Mouse (Mus musculus) bone marrow macrophage, adult 2 months (primary cell): ENCODE data around the gene Cd52. TPM values are rescaled to one million over a fixed set of nuclear protein-coding genes. Genes with fewer than 3 reads are reported as not detected.
A peak's percentile ranks its signal among the peaks of the same experiment; 100 is the strongest.

Experiments
- H3K27ac ChIP-seq: 2 replicates; pipeline ENCODE4 v1.5.1; 2012; ENCODE audit warnings: low read depth, low read length; ENCODE audit not compliant: insufficient read depth
- H3K4me1 ChIP-seq: 2 replicates; pipeline ENCODE4 v1.6.1; 2012; ENCODE audit warnings: low read length; ENCODE audit not compliant: control insufficient read depth, insufficient read depth
- H3K4me3 ChIP-seq: 2 replicates; pipeline ENCODE4 v1.5.1; 2012; ENCODE audit warnings: mild to moderate bottlenecking, low read length, moderate library complexity; ENCODE audit not compliant: insufficient read depth
- CTCF ChIP-seq: IDR thresholded peaks from 2 replicates; pipeline ENCODE4 v1.5.1; 2012; ENCODE audit warnings: low read depth, mild to moderate bottlenecking, low read length, moderate library complexity
- POLR2A ChIP-seq: IDR thresholded peaks from 2 replicates; pipeline ENCODE4 v1.6.1; 2012; ENCODE audit warnings: mild to moderate bottlenecking, low read depth, low read length, borderline replicate concordance
- polyA plus RNA-seq: library from polyadenylated mRNA; stranded (reverse); fragments of >200 nt; gene quantifications from 2 replicates; pipeline ENCODE4 v1.2.4, GENCODE M21; 2012; ENCODE audit not compliant: missing spikeins, insufficient read depth, insufficient read length

The Cd52 gene
- polyA plus RNA-seq, 1 experiment, result 1,130 TPM

DNA sequence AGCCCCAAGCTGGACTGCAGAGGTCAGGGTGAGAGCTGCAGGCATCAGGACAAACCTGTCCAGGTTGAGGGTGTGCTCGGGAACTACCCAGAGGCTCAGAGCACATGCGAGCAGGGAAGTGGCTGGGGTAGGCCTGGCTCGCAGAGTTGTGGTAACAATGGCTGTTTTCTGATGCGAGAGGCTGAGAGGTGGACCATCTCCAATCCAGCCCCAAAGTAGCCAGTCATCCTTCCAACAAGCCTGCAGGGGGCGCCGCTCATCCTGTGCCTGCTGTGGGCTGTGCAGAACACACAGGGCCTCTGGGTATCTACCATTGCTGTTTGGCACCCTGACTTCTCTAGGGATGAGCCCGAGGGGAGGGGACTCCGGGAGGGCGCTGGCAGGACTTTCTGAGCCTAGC, 24.8 kb upstream of the Cd52 start:
- Histone ChIP-seq H3K27ac (peak overlapping the region; percentile 52; the same call in 1 of the 2 replicates), H3K4me1 (peaks cover 55% of the 10 kb centered on the region), H3K4me3 (no peak overlapping the region)
- TF ChIP-seq POLR2A (no peak), CTCF (no peak)

DNA sequence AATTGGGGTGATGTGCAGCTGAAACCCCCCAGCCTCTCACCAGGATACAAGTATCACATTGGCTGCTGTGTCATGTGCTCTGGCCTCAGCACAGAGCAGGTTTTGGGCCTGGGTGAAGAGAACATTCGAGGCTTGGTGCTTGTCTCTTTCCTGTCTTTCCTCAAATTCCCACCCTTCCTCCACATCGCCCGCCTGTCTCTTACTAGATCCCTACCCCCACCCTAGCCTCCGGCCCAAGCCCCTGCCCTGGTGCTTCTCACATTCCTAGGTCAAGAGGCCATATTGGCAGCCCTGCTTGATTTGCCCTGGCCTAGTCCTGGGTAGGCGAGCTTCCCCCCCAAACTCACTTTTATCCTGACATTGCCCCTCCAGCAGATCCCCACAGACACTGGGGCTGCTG, 24.2 kb upstream of the Cd52 start:
- TF ChIP-seq CTCF, result no peak
- TF ChIP-seq POLR2A, result no peak
- Histone ChIP-seq H3K4me1 (peaks cover 49% of the 10 kb centered on the region), H3K4me3 (no peak overlapping the region), H3K27ac (no peak overlapping the region)

DNA sequence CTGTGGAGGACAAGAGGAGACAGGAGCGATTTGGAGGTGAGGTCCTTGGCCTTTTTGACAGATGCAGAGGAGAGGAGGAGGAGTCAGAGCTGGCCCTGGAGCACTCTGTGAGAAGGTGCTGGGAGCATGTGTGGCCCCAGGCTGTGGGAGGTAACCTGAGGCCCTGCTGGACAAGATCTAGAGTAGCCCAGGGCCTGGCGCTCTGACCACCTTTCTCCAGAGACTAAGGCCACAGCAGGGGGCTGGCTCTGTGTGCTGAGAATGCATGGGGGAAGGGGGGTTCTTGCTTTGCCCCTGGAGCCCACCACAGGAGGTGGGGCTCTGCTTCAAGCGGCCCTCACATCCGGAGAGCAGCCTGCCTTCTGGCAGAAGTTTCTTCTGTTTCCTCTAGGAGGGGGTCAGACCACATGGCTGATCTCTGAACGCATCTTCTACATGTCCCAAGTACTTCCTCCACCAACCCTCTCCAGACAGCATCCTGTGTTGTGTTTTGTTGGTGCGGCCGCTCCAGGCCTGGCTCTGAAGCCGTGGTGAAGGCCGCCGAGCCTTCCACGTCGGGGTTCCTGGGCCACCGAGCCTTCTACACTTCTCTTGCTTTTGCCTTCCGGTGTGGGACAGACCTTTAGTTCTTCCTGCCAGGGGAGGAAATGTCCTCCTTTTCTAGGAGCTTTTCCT, 23.4 kb upstream of the Cd52 start:
- Histone ChIP-seq H3K4me1 (peaks cover 49% of the 10 kb centered on the region), H3K4me3 (no peak overlapping the region), H3K27ac (peak overlapping the region; percentile 78; the same call in 1 of the 2 replicates)
- TF ChIP-seq POLR2A (no peak), CTCF (no peak)

DNA sequence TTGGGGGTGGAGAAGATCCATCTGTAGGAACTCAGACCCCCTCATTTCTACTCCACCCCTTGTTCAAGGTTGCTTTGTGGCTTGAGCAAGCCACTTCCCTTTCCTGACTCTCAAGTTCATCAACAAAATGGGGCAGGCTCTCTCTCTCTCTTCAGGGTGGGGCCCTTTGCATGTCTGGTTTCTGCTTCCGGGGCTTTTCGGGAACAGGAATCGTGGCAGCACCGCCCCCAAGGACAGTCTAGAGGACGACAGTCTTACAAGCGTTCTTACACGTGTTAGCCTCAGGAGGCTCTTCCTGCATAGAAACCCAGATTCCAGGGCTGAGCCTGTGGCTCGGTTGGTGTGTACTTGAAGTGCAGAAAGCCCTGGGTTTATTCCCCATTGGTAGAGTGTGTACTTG, 22.1 kb upstream of the Cd52 start:
- Histone ChIP-seq H3K4me3 (no peak overlapping the region), H3K27ac (peak overlapping the region; percentile 90), H3K4me1 (peaks cover 51% of the 10 kb centered on the region)
- TF ChIP-seq POLR2A (no peak), CTCF (no peak)

DNA sequence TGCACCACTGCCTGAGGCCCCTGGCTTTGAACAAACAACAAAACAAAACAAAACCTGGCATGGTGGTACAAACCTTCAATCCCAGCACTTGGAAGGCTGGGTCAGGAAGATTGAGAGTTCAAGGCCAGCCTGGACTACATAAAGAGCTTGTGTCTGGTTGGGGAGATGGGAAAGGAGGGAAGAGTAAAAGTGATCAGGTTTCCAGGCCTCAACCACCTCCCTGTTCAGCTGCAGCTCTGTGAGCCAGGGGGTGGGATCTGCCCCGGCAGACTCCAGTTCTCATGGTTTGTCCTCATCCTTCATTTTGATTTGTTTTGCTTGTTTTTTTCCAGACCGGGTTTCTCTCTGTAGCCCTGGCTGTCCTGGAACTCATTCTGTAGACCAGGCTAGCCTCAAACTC, 21.6 kb upstream of the Cd52 start:
- H3K27ac ChIP-seq, result peak overlapping the region; percentile 90
- peaks cover 51% of the 10 kb centered on the region for H3K4me1 ChIP-seq
- no peak for TF ChIP-seq CTCF
- no peak for TF ChIP-seq POLR2A

DNA sequence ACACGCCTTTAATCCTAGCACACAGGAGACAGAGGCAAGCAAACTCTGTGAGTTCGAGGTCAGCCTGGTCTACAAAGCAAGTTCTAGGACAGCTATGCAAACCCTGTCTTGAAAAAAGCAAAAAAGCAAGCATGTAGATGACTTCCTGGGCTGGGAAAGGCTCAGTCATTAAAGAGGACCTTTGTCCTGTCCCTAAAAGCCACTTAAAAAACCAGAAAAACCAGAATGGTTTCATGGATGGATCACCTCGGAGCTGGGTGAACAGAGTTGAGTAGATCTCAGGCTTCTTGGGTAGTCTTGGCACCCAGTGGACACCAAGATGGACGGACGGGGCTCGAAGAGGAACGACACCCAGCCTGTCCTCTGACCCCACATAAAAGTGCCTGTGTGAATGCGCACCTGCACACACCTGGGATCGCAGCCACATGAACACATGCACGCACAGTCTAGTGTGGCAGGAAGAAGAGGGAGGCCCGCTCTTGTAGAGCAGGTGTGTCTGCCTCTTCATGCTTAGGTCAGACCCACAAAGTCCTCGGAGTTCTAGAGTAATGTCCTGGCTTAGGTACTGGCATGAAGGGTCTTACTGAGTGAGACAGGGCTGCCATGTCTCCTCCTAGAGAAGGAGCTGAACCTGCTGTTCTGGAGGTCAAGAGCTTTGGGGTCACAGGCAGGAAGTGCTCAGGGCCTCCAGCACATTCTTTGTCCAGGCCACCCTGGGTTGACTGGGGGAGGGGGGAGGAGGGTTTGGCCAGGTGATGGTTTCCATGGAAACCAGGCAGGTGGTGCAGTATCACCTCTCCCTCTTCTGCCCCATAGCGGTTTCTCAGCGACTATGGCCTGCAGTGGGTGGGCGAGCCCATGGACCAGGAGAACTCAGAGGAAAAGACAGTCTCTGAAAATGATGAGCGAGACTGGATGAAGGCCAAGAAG, 20.6 kb upstream of the Cd52 start:
- TF ChIP-seq CTCF, result no peak
- TF ChIP-seq POLR2A, result no peak
- H3K27ac ChIP-seq, result no peak overlapping the region
- H3K4me1 ChIP-seq, result peaks cover 46% of the 10 kb centered on the region
- no peak overlapping the region for H3K4me3 ChIP-seq

More for the DNA sequence above, 21.6 kb upstream of the Cd52 start:
- H3K4me3 ChIP-seq, result no peak overlapping the region

DNA sequence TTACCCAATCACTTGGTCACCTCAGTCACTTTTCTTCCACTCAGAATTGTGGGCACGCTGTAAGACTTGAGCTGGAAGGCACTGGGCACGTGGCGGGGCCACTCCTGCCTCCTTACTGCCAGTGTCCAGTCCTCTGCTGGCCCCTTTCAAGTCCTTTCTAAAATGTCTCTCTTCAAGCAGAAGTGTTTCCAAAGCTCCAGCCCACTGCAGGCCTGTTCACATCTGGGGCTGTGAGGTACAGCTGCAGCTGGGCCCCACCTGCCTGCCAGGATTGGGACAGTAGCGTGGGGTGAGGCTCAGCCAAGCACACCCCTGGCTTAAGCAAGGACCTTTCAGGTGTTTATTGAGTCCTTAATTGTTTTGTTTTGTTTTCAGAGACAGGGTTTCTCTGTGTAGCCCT, 19.2 kb upstream of the Cd52 start:
- TF ChIP-seq CTCF, result no peak
- no peak for TF ChIP-seq POLR2A
- peaks cover 42% of the 10 kb centered on the region for H3K4me1 ChIP-seq
- no peak overlapping the region for H3K4me3 ChIP-seq
- H3K27ac ChIP-seq, result no peak overlapping the region

DNA sequence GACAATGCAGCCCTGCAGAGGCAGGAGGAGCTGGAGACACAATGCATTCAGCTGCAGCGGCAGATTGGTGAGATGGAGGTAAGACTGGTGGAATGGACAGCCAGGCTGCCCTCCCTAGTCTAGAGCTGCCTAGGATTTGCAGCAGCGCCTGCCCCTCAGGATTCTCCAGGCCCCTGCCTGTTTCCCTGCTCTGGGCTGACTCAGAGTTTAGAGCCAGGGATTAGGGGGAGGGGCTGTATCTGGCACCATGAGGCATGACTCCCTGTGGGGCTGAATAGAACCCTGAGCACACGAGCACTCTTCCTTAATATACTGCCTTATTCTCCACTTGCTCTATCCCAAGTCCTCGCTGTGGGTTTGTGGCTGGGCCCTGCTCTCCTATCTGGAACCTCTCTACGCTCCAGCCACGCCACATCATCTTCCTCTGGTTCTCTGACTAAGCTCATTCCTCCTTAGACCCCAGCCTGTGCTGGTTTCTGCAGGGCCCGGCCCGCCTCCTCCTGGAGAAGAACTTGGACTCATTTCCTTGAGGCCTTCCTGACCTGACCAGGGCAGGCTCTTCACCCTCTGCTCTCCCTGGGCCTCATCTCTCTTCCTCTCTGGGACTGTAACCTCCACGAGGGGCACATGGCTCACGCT, 18.6 kb upstream of the Cd52 start:
- Histone ChIP-seq H3K4me1 (peaks cover 42% of the 10 kb centered on the region), H3K4me3 (no peak overlapping the region), H3K27ac (no peak overlapping the region)
- no peak for TF ChIP-seq POLR2A
- no peak for TF ChIP-seq CTCF

DNA sequence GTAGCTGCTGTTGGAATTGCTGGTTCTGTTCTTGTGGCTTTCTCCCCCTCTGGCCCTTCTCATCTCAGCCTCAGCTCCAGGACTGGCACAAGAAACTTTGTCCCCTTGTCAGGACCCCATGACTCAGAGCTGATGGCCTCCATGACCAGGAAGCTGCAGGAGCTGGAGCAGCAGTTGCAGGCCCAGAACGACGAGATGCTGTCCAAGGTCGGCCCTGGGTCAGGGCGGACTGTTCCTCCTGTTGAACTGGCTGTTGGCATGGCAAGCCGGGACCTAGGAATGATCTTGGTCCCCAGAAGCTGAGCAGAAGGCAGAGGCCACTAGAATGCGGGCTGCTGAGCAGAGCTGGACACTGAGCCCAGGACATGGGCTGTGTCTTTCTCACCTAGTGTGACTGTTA, 17.5 kb upstream of the Cd52 start:
- TF ChIP-seq CTCF (no peak), POLR2A (no peak)
- Histone ChIP-seq H3K4me1 (peaks cover 38% of the 10 kb centered on the region), H3K4me3 (no peak overlapping the region), H3K27ac (no peak overlapping the region)
